Mouse (Mus musculus): ENCODE results near the gene Olfr510. TPM values are rescaled to one million over a fixed set of nuclear protein-coding genes. Genes with fewer than 3 reads are reported as not detected.

The Olfr510 gene
- not detected for polyA plus RNA-seq (2017; shearing (Covaris generic))

GRCm38 (mm10) chr7:108666118-108666517 is at the start of gene Olfr510:
TSS of gene Olfr510 (plus strand) at chr7:108666418.

GRCm38 (mm10) chr7:108621514-108621913 is 44.7 kb upstream of the Olfr510 start, which contains the start of gene Olfr507:
TSS of gene Olfr507 (plus strand) at chr7:108621814.

GRCm38 (mm10) chr7:108629694-108630093 is 36.5 kb upstream of the Olfr510 start, which contains the start of gene Olfr508:
TSS of gene Olfr508 (plus strand) at chr7:108629994.

GRCm38 (mm10) chr7:108651806-108652205 is 14.4 kb upstream of the Olfr510 start, which contains the start of gene Olfr509:
TSS of gene Olfr509 (minus strand) at chr7:108651906.

GRCm38 (mm10) chr7:108713020-108713419 is 46.8 kb downstream of the Olfr510 start, which contains the start of gene Olfr512:
TSS of gene Olfr512 (plus strand) at chr7:108713320.

Other genes with a start within 250 kb of the Olfr510 start
- not detected for gene Olfr497, start 246.0 kb upstream of the Olfr510 start, polyA plus RNA-seq (2017; shearing (Covaris generic))
- gene Olfr498, start 201.1 kb upstream of the Olfr510 start, polyA plus RNA-seq (2017; shearing (Covaris generic)): not detected
- not detected for gene Olfr502, start 141.4 kb upstream of the Olfr510 start, polyA plus RNA-seq (2017; shearing (Covaris generic))
- not detected for gene Olfr503, start 121.9 kb upstream of the Olfr510 start, polyA plus RNA-seq (2017; shearing (Covaris generic))
- not detected for gene Olfr504, start 100.6 kb upstream of the Olfr510 start, polyA plus RNA-seq (2017; shearing (Covaris generic))
- not detected for gene Olfr506, start 55.6 kb upstream of the Olfr510 start, polyA plus RNA-seq (2017; shearing (Covaris generic))
- not detected for gene Olfr507, start 44.6 kb upstream of the Olfr510 start, polyA plus RNA-seq (2017; shearing (Covaris generic))
- gene Olfr508, start 36.4 kb upstream of the Olfr510 start, polyA plus RNA-seq (2017; shearing (Covaris generic)): not detected
- gene Olfr509, start 14.5 kb upstream of the Olfr510 start, polyA plus RNA-seq (2017; shearing (Covaris generic)): not detected
- not detected for gene Olfr512, start 46.9 kb downstream of the Olfr510 start, polyA plus RNA-seq (2017; shearing (Covaris generic))
- not detected for gene Olfr513, start 84.6 kb downstream of the Olfr510 start, polyA plus RNA-seq (2017; shearing (Covaris generic))
- not detected for gene Olfr514, start 159.6 kb downstream of the Olfr510 start, polyA plus RNA-seq (2017; shearing (Covaris generic))
- gene Olfr516, start 184.1 kb downstream of the Olfr510 start, polyA plus RNA-seq (2017; shearing (Covaris generic)): not detected
- not detected for gene Olfr517, start 206.0 kb downstream of the Olfr510 start, polyA plus RNA-seq (2017; shearing (Covaris generic))
- gene Olfr518, start 218.6 kb downstream of the Olfr510 start, polyA plus RNA-seq (2017; shearing (Covaris generic)): not detected
- gene Olfr519, start 228.0 kb downstream of the Olfr510 start, polyA plus RNA-seq (2017; shearing (Covaris generic)): not detected

Data from naive thymus-derived CD4-positive, alpha-beta T cell, adult 5 months (primary cell).